Mouse (Mus musculus): ENCODE results near the gene Sppl3. TPM values are rescaled to one million over a fixed set of nuclear protein-coding genes. Genes with fewer than 3 reads are reported as not detected.

Gene Sppl3
- polyA plus RNA-seq (2015; fragmentation: Nextera tagmentation; extraction: Ambion mirVana): 35.1 and 47.1 TPM in 2 replicates

- Histone ChIP-seq H3K4me1 (peaks cover 33% of the 10 kb centered on the region), H3K9ac (peak within 1 kb of the TSS; percentile 99), H3K4me2 (peak within 1 kb of the TSS; percentile 93), H3K9me3 (no peaks in the 10 kb centered on the region), H3K27me3 (replicated peaks) (no peaks in the 10 kb centered on the region), H3K36me3 (replicated peaks) (no peaks in the 10 kb centered on the region), H3K27ac (peak within 1 kb of the TSS; percentile 94), H3K4me3 (peak within 1 kb of the TSS; percentile 93)
- peak; percentile 94 for ATAC-seq (replicated peaks)
- WGBS: under 1% methylated on average over 46 of the region's 65 CpGs
Observed at GRCm38 (mm10) chr5:115010577-115011216, at the start of gene Sppl3. Sppl3 (plus strand) TSS chr5:115011137.

- WGBS: 46% methylated on average over 4 of the region's 4 CpGs
- H3K4me3 ChIP-seq: no peak overlapping the region
- no peaks in the 10 kb centered on the region for H3K36me3 ChIP-seq (replicated peaks)
- H3K9ac ChIP-seq: no peak overlapping the region
- no peaks in the 10 kb centered on the region for H3K9me3 ChIP-seq
- no peak overlapping the region for H3K27ac ChIP-seq
- no peak overlapping the region for H3K4me2 ChIP-seq
- H3K27me3 ChIP-seq (replicated peaks): no peaks in the 10 kb centered on the region
- ATAC-seq (replicated peaks): no peak
- H3K4me1 ChIP-seq: no peaks in the 10 kb centered on the region
Observed at GRCm38 (mm10) chr5:114961590-114962360, 49.2 kb upstream of the Sppl3 start.

GRCm38 (mm10) chr5:114964315-114964966, 46.5 kb upstream of the Sppl3 start:
- WGBS: 67% methylated on average over 7 of the region's 7 CpGs
- ATAC-seq (replicated peaks): no peak
- Histone ChIP-seq H3K4me1 (no peaks in the 10 kb centered on the region), H3K4me3 (no peak overlapping the region), H3K9ac (no peak overlapping the region), H3K27me3 (replicated peaks) (no peaks in the 10 kb centered on the region; the same call in 1 of the 2 replicates), H3K36me3 (replicated peaks) (no peaks in the 10 kb centered on the region), H3K27ac (no peak overlapping the region), H3K4me2 (no peak overlapping the region), H3K9me3 (no peaks in the 10 kb centered on the region)

- H3K27me3 ChIP-seq (replicated peaks): no peaks in the 10 kb centered on the region; the same call in 1 of the 2 replicates
- ATAC-seq (replicated peaks): no peak
- H3K4me3 ChIP-seq: no peak overlapping the region
- no peaks in the 10 kb centered on the region for H3K36me3 ChIP-seq (replicated peaks)
- H3K4me1 ChIP-seq: no peaks in the 10 kb centered on the region
- no peak overlapping the region for H3K9ac ChIP-seq
- 71% methylated on average over 17 of the region's 17 CpGs for WGBS
- H3K27ac ChIP-seq: no peak overlapping the region
- H3K4me2 ChIP-seq: no peak overlapping the region
- H3K9me3 ChIP-seq: no peaks in the 10 kb centered on the region
Observed at GRCm38 (mm10) chr5:114964967-114965898, 45.7 kb upstream of the Sppl3 start.

GRCm38 (mm10) chr5:114967523-114968268, 43.2 kb upstream of the Sppl3 start:
- Histone ChIP-seq H3K9ac (no peak overlapping the region), H3K4me2 (no peak overlapping the region), H3K36me3 (replicated peaks) (no peaks in the 10 kb centered on the region), H3K27ac (no peak overlapping the region), H3K27me3 (replicated peaks) (no peaks in the 10 kb centered on the region; the same call in 1 of the 2 replicates), H3K9me3 (no peaks in the 10 kb centered on the region), H3K4me1 (no peaks in the 10 kb centered on the region), H3K4me3 (no peak overlapping the region)
- WGBS: 51% methylated on average over 14 of the region's 14 CpGs
- no peak for ATAC-seq (replicated peaks)

DNA sequence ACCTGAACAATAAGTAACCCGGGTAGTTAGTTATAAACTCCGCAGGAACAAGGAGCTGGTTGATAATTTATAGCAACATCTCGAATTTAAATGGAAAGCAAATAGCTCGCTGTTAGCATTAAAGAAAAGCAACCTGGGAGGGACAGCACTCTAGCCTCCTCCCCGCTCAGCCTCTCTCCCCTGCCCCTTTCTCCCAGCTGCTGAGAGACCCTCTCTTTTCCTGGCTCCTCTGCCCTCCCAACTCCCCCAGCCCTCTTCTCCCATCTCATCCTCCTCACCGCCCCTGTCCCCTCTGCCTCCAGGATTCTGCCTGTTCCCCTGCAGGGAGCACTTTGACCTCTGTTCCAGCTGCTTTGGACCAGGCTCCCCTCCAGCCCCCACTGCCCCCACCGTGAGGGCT, 42.3 kb upstream of the Sppl3 start:
- H3K9ac ChIP-seq: no peak overlapping the region
- 24% methylated on average over 7 of the region's 7 CpGs for WGBS

DNA sequence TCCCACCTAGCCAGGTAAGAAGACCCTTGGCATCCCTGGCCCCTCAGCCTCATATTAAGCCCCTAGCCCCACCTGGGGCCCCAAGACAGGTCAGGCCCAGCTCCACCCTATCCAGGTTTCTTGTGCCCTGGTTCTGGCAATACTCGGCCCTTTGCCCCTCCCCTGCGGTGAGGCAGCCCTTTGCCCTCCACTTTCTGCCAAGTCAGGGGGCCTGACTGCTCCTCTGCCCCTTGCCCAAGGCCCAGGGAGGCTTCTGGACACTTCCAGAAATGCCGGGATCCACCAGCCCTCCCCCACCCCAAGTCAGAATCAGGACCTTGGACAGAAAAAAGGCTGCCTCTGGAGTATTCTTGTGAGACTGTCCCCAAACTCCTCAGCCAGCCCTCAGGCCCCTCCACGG, 41.9 kb upstream of the Sppl3 start:
- no peak overlapping the region for H3K9ac ChIP-seq
- no peak overlapping the region for H3K4me3 ChIP-seq
- no peak overlapping the region for H3K4me2 ChIP-seq
- no peak overlapping the region for H3K27ac ChIP-seq
- H3K9me3 ChIP-seq: no peaks in the 10 kb centered on the region
- WGBS: 15% methylated on average over 4 of the region's 4 CpGs
- no peak for ATAC-seq (replicated peaks)
- H3K27me3 ChIP-seq (replicated peaks): no peaks in the 10 kb centered on the region; the same call in 1 of the 2 replicates
- no peaks in the 10 kb centered on the region for H3K36me3 ChIP-seq (replicated peaks)
- no peaks in the 10 kb centered on the region for H3K4me1 ChIP-seq

More for the DNA sequence above, 42.3 kb upstream of the Sppl3 start:
- Histone ChIP-seq H3K36me3 (replicated peaks) (no peaks in the 10 kb centered on the region), H3K4me1 (no peaks in the 10 kb centered on the region), H3K4me2 (no peak overlapping the region), H3K4me3 (no peak overlapping the region), H3K9me3 (no peaks in the 10 kb centered on the region), H3K27ac (no peak overlapping the region), H3K27me3 (replicated peaks) (no peaks in the 10 kb centered on the region; the same call in 1 of the 2 replicates)
- ATAC-seq (replicated peaks): no peak

GRCm38 (mm10) chr5:114969609-114970215, 41.2 kb upstream of the Sppl3 start:
- H3K4me2 ChIP-seq: no peak overlapping the region
- no peaks in the 10 kb centered on the region; the same call in 1 of the 2 replicates for H3K27me3 ChIP-seq (replicated peaks)
- no peak for ATAC-seq (replicated peaks)
- H3K9ac ChIP-seq: no peak overlapping the region
- 59% methylated on average over 13 of the region's 13 CpGs for WGBS
- no peaks in the 10 kb centered on the region for H3K4me1 ChIP-seq
- no peaks in the 10 kb centered on the region for H3K9me3 ChIP-seq
- no peak overlapping the region for H3K4me3 ChIP-seq
- no peak overlapping the region for H3K27ac ChIP-seq
- H3K36me3 ChIP-seq (replicated peaks): no peaks in the 10 kb centered on the region

DNA sequence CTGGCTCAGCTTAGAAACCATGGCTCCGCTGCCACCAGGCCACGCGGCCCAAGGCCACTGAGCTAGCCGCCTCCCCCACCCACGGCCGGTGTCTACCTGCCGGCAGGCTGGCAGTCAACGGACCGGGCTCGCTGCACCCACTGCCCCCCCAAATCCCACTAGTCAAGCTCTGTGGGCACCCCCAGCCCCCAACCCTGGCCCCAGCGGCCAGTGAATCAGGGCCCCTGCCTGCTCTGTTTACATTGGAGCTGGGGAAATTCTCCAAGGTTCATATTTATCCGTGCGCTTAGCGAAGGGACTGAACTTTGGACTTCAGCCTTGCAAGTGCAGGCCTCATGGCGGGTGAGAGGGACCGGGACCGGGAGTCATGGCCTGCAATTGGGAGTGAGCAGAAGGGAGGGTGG, 40.1 kb upstream of the Sppl3 start, which contains the start of gene Hnf1a:
TSS of gene Hnf1a (minus strand) at position 271 of the 404 bp plus-strand sequence.
- no peak within 1 kb of the TSS for H3K27ac ChIP-seq
- H3K27me3 ChIP-seq (replicated peaks): no peaks in the 10 kb centered on the region; the same call in 1 of the 2 replicates
- WGBS: 88% methylated on average over 17 of the region's 17 CpGs
- ATAC-seq (replicated peaks): no peak
- H3K36me3 ChIP-seq (replicated peaks): no peaks in the 10 kb centered on the region
- H3K4me1 ChIP-seq: no peaks in the 10 kb centered on the region
- no peak within 1 kb of the TSS for H3K4me3 ChIP-seq
- H3K9ac ChIP-seq: no peak within 1 kb of the TSS
- no peaks in the 10 kb centered on the region for H3K9me3 ChIP-seq
- H3K4me2 ChIP-seq: no peak within 1 kb of the TSS

DNA sequence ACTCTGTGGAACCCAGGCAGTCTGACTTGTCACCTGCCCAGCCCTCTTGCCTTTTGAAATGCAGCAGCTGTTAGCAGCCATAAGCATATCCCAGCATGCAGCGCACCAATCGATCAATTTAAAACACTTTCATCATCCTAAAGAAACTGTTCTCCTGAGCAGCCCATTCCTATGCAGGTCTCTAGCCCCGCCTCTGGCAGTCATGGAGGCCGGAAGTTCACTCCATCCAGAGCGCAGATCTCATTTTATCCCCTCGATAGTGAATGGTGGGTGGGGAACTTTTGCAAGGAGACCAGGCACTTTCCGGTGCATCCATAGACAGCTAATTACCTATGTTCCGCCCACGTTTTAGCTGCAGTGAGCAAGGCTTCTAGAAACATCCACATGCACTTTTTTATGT, 38.7 kb upstream of the Sppl3 start:
- no peak for ATAC-seq (replicated peaks)
- Histone ChIP-seq H3K9me3 (no peaks in the 10 kb centered on the region), H3K36me3 (replicated peaks) (no peaks in the 10 kb centered on the region), H3K27me3 (replicated peaks) (no peaks in the 10 kb centered on the region; the same call in 1 of the 2 replicates), H3K4me2 (no peak overlapping the region), H3K27ac (no peak overlapping the region), H3K4me1 (no peaks in the 10 kb centered on the region), H3K4me3 (no peak overlapping the region), H3K9ac (no peak overlapping the region)
- WGBS: 89% methylated on average over 9 of the region's 9 CpGs

GRCm38 (mm10) chr5:114973131-114973530, 37.8 kb upstream of the Sppl3 start:
- H3K4me2 ChIP-seq: no peak overlapping the region
- H3K27me3 ChIP-seq (replicated peaks): no peaks in the 10 kb centered on the region; the same call in 1 of the 2 replicates
- H3K4me3 ChIP-seq: no peak overlapping the region
- no peak overlapping the region for H3K27ac ChIP-seq
- 84% methylated on average over 8 of the region's 8 CpGs for WGBS
- ATAC-seq (replicated peaks): no peak
- no peaks in the 10 kb centered on the region for H3K4me1 ChIP-seq
- H3K36me3 ChIP-seq (replicated peaks): no peaks in the 10 kb centered on the region
- no peak overlapping the region for H3K9ac ChIP-seq
- no peaks in the 10 kb centered on the region for H3K9me3 ChIP-seq
